Mouse (Mus musculus): ENCODE measurements around the gene Lifr. TPM values are rescaled to one million over a fixed set of nuclear protein-coding genes. Genes with fewer than 3 reads are reported as not detected.

The Lifr gene
- total RNA-seq (2021) = 10 to 100 TPM; 57.7 to 60.9 TPM

DNA sequence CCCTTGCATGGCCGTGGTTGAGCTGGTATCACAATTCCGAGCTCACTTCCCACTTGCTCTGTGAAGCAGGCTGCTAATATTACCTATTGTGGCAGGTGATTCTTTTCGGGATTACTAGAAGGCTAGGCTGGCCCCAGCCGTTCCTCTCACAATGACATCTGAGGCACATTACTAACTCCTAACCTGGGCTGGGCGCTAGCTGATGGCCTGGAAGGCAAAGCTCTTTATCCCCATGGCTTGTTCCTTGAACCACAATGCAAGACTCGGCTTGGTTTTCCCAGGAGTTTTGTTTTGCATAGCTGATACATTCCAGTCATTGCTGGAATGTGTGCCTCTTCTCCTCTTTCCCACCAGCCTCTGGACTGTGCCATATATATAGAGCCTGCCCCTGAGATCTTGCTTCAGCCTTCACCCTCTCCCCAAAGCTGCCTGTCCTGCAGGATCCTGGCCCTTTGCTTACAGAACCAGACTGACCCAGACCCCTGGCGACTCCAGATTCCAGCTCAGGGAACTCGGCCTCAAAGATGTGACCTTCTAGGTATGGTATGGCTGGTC, at the start of gene Lifr:
TSS of gene Lifr (plus strand) at position 404 of the 555 bp plus-strand sequence.
- intact Hi-C loops (cut with DNase I) = no loop called here

DNA sequence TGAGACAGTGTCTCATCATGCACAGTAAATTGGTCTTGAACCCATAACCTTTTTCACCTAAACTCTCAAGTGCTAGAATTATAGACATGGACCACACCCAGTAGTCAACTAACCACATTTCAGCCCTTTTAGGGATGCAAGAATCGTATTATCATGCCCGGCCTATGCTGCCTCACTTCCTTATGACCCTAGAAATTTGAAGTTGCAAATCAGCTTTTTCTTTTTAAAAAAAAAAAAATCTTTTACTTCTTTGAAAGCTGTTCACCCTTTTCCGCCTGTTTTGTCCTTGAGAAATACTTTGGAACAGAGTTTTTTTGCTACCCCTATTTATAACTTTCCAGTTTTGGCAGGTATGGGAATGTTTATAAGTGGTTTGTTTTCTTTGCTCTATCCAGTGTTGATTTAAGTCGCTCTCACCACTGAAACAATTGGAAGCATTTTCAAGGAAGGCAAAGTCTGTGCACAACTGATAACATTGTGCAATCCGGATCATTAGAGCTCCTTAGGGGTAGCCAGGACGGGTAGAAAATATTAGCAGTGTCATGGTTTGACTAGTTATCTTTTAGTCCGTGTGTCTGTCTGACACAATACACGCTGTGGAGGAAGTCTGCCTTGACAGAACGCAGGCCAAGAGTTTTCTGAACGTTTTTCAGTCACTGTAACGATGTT, 46.2 kb upstream of the Lifr start:
- DNase-seq = no peak
- intact Hi-C loops (cut with DNase I) = no loop called here

More for the DNA sequence above, at the start of gene Lifr:
- DNase-seq = no peak

DNA sequence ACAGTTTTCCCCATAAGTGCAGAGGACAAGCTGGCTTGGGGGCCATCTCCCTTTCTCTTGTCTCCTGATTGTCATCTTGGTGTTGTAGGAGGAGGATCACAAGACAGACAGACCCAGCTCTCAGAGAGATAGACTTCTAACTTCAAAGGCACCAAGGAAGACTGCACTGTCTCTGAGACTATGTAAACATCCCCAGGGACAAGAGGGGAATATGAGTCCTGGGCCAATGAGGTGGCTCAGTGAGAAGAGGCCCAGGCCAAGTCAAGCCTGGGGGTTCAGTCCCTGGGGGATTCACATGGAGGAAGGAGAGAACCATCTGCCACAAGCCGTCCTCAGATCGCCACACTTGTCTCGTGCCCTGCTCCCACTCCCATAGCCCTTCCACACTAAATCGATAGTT, 45.4 kb upstream of the Lifr start:
- DNase-seq = no peak
- intact Hi-C loops (cut with DNase I) = no loop called here

DNA sequence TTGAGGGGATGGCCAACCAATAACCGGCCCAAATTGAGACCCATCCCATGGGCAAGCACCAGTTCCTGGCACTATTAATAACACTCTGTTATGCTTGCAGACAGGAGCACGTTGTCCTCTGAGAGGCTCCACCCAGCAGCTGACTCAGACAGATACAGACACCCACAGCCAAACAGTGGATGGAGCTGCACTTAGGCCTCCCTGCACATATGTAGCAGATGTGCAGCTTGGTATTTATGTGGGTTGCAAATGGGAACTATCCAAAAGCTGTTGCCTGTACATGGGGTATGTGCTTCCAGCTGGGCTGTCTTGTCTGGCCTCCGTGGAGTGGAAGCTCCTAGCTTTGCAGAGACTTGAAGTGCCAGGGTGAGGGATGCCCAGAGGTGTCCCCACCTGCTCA, 42.5 kb upstream of the Lifr start:
- no peak for DNase-seq
- intact Hi-C loops (cut with DNase I) = no loop called here

DNA sequence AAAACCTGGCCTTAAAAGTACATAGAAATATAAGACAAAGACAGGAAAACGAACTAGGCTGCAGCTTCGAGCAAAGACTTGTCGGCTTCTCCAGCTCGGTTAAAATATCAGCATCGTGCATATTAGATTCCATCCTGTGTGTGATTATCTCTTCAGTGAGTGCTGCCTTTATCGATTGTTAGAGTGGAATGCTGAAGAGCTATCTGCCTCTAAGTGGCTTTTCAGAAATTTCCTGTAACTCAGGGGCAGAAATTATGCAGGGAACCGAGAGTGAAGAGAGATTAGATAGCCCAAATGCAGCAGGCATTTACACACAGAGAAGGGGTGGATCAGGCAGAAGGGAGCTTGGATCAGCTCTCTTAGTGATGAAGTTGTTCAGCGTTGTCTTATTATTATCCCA, 41.5 kb upstream of the Lifr start:
- intact Hi-C loops (cut with DNase I) = no loop called here
- DNase-seq = no peak

DNA sequence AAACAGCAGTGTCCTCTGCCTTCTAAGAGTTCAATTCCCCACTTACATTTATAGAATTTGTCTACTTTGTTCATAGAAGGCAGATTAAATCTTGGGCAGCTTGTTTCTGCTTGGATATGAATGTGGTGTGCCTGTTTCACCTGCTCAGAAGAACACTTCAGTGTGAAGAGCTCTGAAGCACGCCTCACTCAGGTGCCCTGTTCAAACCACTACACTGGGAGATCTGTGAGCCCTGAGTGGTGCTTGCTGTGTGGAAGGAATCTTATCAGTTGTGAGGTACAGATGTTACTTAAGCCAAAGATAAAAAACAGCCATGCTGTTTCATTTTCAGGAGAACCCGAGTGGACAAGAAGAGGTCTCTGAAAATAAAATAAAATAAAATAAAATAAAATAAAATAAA, 38.7 kb upstream of the Lifr start:
- intact Hi-C loops (cut with DNase I) = no loop called here
- no peak for DNase-seq

DNA sequence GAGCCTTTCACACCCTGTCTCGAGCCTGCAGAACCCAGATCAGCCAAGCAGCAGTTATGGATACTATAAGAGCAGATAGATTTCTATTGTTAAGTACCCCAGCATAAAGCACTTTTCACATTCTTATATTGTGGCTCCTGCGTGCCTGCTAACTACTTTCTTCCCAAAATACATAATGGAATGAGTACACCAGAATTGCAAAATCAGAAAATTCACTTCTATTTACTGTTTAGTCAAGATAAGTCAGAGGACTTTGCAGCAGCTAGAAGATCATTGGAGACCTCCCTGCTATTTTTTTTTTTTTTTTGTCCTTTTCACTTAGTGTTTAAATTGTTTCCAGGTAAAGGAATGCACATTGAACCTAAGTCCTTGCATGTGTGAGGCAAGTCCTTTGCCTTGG, 38.3 kb upstream of the Lifr start:
- no peak for DNase-seq
- intact Hi-C loops (cut with DNase I) = no loop called here

DNA sequence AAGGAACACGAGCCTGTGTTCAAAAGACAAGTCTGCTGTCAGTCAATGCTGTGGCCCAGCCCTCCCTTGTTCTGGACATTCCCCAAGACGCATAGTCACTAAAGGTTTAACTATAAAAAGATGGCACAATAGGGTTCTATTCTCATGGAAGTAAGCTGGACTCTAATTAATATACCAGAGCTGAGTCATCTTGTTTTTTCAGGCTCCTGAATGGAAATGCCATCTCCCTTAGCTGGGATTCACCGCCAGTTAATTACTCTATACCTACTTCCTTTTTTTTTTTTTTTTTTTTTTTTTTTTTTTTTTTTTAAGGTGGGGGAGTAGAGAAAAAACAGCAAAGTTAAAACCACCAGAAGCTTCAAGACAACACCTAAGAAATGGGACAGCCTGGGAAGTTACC, 33.6 kb upstream of the Lifr start:
- DNase-seq = no peak
- intact Hi-C loops (cut with DNase I) = no loop called here

DNA sequence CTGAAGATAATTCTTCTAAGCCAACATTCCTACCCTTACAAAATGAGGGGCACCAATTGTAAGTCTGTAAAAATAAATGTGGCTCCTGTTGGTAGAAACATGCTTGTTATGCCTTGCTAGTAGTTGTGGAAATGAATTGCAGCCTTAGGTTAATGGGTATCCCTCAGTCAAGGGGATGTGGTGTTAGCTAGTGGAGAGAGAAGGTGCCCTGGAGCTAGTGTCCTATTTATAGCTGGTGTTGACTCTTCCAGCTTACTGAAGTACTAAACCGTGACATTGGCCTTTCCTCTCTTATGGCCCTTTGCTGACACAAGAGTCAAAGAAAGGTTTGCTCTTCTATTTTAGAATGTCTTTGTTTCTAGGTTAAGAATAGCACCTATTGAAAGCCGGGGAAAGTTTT, 29.9 kb upstream of the Lifr start:
- no peak for DNase-seq
- intact Hi-C loops (cut with DNase I) = no loop called here

DNA sequence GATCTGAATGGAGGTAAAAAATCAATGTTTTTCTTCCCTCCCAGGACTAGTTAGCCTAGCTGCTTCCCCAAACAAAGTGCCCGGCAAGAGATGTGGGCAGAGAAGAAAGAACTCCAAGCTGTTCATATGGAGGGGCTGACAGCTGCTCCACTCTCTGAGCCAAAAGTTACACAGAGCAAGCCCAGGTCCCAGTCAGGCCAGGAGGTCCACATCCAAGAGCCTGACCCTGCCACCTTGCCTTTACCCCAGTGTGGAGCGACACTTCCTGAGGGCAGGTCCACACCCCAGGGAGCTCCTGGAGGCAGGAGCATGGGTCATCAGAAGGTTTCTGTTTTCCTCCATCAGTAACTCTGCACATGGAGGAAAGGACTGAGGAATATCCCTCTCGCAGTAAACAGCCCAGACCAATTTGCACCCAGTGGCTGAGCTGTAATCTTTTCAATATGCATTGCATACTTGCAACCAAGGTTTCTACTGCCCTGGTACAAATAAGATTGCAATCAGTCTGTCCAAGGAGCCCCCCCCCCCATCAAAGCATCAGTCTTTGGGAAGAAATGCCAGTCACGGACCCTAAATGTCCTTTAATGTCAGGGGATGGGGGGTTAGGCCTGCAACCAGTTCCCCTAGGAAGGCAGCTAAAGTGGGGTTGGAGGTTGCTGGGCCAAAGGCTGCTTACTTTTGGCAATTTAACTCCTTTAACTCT, 28.3 kb upstream of the Lifr start:
- intact Hi-C loops (cut with DNase I) = no loop called here
- DNase-seq = no peak

DNA sequence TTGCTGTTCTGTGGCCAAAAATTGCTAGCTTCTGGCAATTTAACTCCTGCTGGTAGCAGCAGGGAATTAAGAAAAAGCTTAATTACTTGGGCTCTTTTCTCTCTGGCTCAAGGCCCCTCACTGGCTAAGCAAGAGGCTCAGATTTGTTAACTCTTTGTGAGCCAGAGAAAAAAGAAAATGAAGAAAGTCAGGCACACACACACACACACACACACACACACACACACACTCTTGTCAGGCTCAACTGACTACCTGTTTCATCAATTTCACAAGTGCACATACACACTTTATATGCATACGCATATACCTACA, 27.8 kb upstream of the Lifr start:
- no peak for DNase-seq
- intact Hi-C loops (cut with DNase I) = no loop called here

DNA sequence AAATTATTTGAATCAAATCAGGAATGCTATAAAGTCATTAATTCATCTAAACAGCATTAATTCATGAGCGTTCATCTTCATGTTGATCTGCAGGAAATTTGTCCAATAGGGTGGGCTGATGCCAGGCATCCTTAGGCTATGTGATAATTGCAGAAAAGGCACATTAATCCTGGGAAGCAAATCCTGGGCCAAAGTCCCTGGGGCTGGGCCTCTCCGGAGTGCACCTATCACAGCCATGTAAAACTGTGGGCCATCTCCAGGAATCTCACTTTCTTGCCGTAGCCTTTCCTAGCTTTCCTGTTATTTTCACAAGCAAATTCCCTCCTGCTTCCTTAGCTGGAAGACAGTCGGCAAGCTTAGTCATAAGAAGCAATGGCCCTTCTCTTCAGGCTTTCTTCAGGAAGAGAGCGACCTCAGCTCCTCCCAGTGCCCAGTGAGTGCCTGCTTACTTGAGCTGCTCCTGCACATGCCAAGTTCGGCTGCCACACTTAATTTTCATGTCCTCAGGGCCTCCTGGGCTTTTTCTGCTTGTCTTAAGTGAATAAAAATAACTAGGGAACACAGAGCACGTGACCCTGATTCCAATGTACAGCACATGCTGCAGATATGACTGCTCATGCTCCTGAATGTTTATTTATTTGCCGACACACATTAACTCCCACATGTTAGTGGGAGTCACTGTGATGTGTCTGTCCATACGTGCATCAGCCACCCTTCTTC, 26.7 kb upstream of the Lifr start:
- intact Hi-C loops (cut with DNase I) = no loop called here
- DNase-seq = no peak

DNA sequence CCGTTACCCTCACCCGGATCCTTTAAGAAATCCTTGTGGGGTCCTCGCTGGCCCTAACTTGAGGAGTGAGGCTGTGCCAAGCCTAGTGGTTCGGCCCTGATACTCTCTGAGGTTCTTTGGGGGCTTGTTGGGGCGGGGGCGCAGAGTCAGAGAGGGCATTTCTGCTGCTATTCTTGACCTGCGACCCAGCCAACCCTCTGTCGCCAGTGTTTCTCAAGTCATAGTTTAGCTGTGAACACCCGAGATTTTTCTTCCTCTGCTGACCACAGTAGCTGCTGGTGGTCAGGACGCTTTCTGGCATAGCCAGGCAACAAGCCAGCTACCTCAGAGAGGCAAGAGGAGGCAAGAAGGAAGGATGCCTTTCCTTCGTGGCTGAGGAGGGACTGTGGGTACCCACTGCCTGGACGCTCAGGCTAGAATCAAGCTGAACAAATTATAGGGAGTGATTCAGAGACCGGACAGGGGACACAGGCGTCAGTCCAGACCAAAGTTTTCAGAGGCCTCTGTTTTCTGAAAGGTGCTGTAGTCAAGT, 25.4 kb upstream of the Lifr start:
- DNase-seq = no peak
- intact Hi-C loops (cut with DNase I) = no loop called here

DNA sequence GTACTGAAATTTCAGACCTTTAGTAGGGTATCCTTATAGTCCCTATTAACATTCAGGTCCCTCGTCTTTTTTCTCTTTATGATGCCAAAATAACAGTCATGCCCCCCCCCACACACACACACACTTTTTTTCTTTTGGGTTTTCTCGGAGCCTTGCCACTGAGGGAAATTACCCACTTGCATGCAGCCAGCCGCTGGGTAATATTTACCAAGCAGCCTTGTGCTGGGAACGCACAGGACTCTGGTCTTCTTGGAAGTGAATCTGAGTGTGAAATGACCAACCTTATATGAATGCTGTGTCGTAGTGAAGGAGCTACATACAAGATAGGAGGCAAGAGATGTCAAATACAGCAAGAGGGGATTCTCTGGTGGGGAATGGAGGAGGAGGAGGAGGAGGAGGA, 24.8 kb upstream of the Lifr start:
- intact Hi-C loops (cut with DNase I) = no loop called here

DNA sequence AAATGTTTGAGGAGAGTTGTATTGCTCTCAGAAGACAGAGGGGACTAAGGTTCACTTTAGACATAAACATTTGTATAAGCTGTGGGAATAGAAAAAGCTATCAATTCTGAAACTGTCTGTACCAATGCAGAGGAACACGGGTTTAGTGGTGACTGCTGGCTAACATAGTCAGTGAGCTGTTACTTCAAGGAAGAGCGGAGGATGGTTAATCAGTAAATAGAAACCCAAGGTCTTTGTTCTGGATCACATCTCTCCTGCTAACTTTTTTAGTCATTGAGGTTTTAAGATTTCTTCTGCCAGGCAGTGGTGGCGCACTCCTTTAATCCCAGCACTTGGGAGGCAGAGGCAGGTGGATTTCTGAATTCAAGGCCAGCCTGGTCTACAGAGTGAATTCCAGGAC, 23.7 kb upstream of the Lifr start:
- intact Hi-C loops (cut with DNase I) = no loop called here
- no peak for DNase-seq

More for the DNA sequence above, 24.8 kb upstream of the Lifr start:
- DNase-seq = no peak

DNA sequence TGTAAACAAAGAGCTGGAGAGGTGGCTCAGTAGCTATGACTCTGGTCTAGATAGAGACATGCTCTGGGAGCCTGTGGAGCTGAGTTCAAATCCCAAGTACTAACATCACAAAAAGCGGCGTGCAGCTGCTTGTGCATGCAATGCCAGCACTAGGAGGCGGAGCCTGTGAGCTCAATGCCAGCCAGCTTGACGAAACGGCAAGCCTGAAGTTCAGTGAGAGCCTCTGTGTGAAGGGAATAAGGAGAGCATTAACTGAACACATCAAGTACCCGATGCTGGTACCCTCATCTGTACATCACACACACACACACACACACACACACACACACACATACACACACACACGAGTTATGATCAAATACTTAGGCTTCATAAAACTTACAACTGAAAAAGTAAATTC, 21.0 kb upstream of the Lifr start:
- intact Hi-C loops (cut with DNase I) = no loop called here
- DNase-seq = no peak

DNA sequence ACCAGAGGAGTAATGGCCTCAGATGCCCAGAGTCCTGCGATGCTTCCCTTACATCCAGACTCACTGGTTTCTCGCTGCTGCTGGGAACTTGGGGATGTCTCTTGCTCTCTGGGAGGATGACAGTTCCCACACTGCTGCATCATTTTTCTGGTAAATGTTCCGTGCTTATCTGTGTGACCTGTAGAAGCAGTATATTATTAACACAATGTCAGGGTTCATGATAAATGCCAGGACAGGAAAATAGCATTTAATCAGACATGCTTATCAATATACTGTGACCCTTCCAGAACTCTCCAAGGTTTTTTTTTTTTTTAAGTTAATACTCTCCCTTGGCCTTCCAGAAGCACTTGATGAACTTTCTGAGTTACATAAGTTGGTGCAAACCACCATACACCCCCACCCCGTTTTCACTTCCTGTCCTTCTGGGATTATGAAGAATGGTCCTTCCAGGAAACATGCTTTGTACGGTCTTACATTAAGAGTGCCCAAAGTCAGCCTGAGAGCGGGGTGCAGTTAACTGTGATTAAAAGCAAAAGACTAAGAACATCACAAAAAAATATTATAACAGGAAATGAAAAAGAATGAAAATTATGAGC, 20.1 kb upstream of the Lifr start:
- DNase-seq = no peak
- intact Hi-C loops (cut with DNase I) = no loop called here

DNA sequence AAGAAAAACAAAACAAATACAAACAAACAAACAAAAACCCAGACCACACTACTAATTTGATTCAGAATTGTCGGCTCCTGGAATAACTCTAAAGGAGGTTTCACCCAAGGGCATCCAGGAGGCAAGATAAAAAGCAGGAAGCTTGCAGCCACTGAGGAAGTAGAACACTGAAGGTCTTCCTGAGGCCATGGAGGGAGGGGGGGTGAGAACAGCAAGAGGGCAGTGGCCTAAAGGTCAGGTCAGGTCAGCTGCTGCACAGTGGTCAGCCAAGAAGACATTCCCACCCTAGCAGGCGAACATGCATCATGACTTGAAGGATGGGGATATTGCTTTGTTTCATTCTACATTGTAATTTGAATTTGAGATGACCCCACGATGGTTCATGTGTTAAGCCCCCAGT, 17.1 kb upstream of the Lifr start:
- intact Hi-C loops (cut with DNase I) = no loop called here
- DNase-seq = no peak

DNA sequence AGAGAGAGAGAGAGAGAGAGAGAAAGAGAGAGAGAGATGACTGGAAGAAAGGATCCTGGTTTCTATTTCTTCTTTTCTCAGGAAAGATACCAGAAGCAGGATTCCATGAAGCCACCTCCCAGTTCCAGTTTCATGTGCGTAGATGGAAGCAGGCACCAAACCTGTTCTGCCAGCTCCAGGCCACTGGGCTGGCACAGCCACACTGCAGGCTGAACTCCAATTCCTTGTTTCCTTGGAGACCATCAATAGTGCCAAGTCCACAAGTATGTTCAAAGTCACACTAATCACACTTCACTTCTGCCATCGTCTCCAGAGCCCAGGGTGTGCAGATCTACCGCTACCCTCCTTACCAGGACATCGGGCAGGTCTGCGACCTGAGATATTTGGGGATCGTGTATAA, 15.2 kb upstream of the Lifr start:
- peak in 1 of 2 experiments; percentile 37 for DNase-seq
- intact Hi-C loops (cut with DNase I) = no loop called here

DNA sequence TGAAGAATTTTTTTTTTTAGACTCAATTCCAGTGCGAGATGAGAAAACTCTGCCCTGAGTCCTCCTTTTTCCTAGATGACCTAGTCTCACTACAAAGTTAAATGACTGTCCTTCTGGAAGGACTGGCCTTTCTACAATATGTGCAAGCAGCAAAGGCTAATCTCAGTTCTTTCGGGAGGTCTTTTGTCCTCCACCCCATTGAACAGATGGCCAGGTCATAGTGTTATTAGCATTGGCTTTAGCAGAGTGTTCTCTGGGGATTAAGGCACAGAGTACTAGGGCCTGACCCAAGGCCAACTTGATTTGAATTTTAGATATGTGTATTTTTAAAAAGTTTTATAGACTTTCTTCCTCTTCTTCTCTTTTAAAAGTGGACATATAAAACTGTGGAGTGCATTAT, 12.1 kb upstream of the Lifr start:
- DNase-seq = no peak
- intact Hi-C loops (cut with DNase I) = no loop called here

DNA sequence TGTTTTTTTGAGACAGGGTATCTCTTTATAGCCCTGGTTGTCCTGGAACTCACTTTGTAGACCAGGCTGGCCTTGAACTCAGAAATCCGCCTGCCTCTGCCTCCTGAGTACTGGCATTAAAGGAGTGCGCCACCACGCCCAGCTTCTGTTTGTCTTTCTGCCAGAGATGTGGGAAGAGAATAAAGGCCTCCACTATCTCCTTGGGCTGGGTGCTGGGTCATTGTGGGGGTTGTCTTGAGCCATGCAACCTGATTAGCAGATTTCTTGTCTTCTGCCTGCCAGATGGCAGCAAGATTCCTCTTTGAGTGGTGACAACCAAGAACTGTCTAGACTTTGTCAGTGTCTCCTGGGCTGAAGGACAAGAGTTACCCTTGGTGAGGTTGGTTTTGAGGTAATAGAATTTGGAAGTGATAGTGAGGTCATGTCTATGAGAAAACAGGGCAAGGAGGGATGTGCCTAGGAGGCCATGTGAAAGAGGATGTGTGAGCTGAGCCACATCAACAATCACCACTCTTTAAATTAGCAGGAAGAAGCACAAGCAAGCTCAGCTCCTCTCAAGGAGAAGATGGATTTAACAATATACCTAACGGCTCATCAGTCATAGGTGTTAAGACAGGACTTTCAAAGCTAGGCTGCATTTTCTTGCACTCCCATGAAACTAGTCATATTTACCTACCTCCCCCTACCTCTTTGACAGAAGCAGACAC, 10.6 kb upstream of the Lifr start:
- DNase-seq = no peak
- intact Hi-C loops (cut with DNase I) = no loop called here

Measured in heart, postnatal 36 days (tissue).